Mouse (Mus musculus): ENCODE results near the gene 1700056E22Rik. TPM values are rescaled to one million over a fixed set of nuclear protein-coding genes. Genes with fewer than 3 reads are reported as not detected.

Gene 1700056E22Rik
- polyA plus RNA-seq, 1 experiment from 2014 or later = 1.2 TPM

GRCm38 (mm10) chr1:184011311-184011710, 22.8 kb downstream of the 1700056E22Rik start:
- ATAC-seq = no peak
- H3K4me3 ChIP-seq (ENCODE audit: low read depth, low read length) = no peak overlapping the region
- no peak overlapping the region for H3K27ac ChIP-seq (ENCODE audit: low read depth, low read length)
- H3K9ac ChIP-seq (ENCODE audit: low read depth, low read length) = no peak overlapping the region
- 95% methylated on average over 6 of the region's 6 CpGs for WGBS
- no peaks in the 10 kb centered on the region for H3K36me3 ChIP-seq (ENCODE audit: control insufficient read depth, insufficient read depth)
- no peaks in the 10 kb centered on the region for H3K9me3 ChIP-seq (ENCODE audit: control insufficient read depth)
- H3K4me1 ChIP-seq (replicated peaks; ENCODE audit: control insufficient read depth, insufficient read depth, low read length) = no peaks in the 10 kb centered on the region
- H3K27me3 ChIP-seq (replicated peaks; ENCODE audit: control insufficient read depth, insufficient read depth, low read length) = no peaks in the 10 kb centered on the region
- no peak for TF ChIP-seq CTCF (IDR thresholded peaks at IDR 0.05; ENCODE audit: low read depth)
- no peak overlapping the region for H3K4me2 ChIP-seq (replicated peaks; ENCODE audit: low read depth)

GRCm38 (mm10) chr1:184006086-184006485, 28.0 kb downstream of the 1700056E22Rik start:
- no peaks in the 10 kb centered on the region for H3K36me3 ChIP-seq (ENCODE audit: control insufficient read depth, insufficient read depth)
- no peak overlapping the region for H3K27ac ChIP-seq (ENCODE audit: low read depth, low read length)
- no peaks in the 10 kb centered on the region for H3K27me3 ChIP-seq (replicated peaks; ENCODE audit: control insufficient read depth, insufficient read depth, low read length)
- H3K9me3 ChIP-seq (ENCODE audit: control insufficient read depth) = no peaks in the 10 kb centered on the region
- TF ChIP-seq CTCF (IDR thresholded peaks at IDR 0.05; ENCODE audit: low read depth) = no peak
- no peak overlapping the region for H3K4me3 ChIP-seq (ENCODE audit: low read depth, low read length)
- ATAC-seq = no peak
- H3K9ac ChIP-seq (ENCODE audit: low read depth, low read length) = no peak overlapping the region
- H3K4me2 ChIP-seq (replicated peaks; ENCODE audit: low read depth) = no peak overlapping the region
- H3K4me1 ChIP-seq (replicated peaks; ENCODE audit: control insufficient read depth, insufficient read depth, low read length) = no peaks in the 10 kb centered on the region

GRCm38 (mm10) chr1:184005315-184006058, 28.6 kb downstream of the 1700056E22Rik start:
- Histone ChIP-seq H3K36me3 (ENCODE audit: control insufficient read depth, insufficient read depth) (no peaks in the 10 kb centered on the region), H3K4me3 (ENCODE audit: low read depth, low read length) (no peak overlapping the region), H3K27me3 (replicated peaks; ENCODE audit: control insufficient read depth, insufficient read depth, low read length) (no peaks in the 10 kb centered on the region), H3K4me1 (replicated peaks; ENCODE audit: control insufficient read depth, insufficient read depth, low read length) (no peaks in the 10 kb centered on the region), H3K27ac (ENCODE audit: low read depth, low read length) (no peak overlapping the region), H3K9ac (ENCODE audit: low read depth, low read length) (no peak overlapping the region), H3K4me2 (replicated peaks; ENCODE audit: low read depth) (no peak overlapping the region), H3K9me3 (ENCODE audit: control insufficient read depth) (no peaks in the 10 kb centered on the region)
- no peak for TF ChIP-seq CTCF (IDR thresholded peaks at IDR 0.05; ENCODE audit: low read depth)
- WGBS = 50% methylated on average over 6 of the region's 6 CpGs
- no peak for ATAC-seq

GRCm38 (mm10) chr1:184004311-184004710, 29.8 kb downstream of the 1700056E22Rik start:
- H3K4me2 ChIP-seq (replicated peaks; ENCODE audit: low read depth) = no peak overlapping the region
- no peaks in the 10 kb centered on the region for H3K27me3 ChIP-seq (replicated peaks; ENCODE audit: control insufficient read depth, insufficient read depth, low read length)
- H3K9ac ChIP-seq (ENCODE audit: low read depth, low read length) = no peak overlapping the region
- no peak for TF ChIP-seq CTCF (IDR thresholded peaks at IDR 0.05; ENCODE audit: low read depth)
- no peak overlapping the region for H3K27ac ChIP-seq (ENCODE audit: low read depth, low read length)
- no peaks in the 10 kb centered on the region for H3K4me1 ChIP-seq (replicated peaks; ENCODE audit: control insufficient read depth, insufficient read depth, low read length)
- 41% methylated on average over 2 of the region's 2 CpGs for WGBS
- H3K36me3 ChIP-seq (ENCODE audit: control insufficient read depth, insufficient read depth) = no peaks in the 10 kb centered on the region
- H3K4me3 ChIP-seq (ENCODE audit: low read depth, low read length) = no peak overlapping the region
- no peak for ATAC-seq
- H3K9me3 ChIP-seq (ENCODE audit: control insufficient read depth) = no peaks in the 10 kb centered on the region

- no peak for TF ChIP-seq CTCF (IDR thresholded peaks at IDR 0.05; ENCODE audit: low read depth)
- no peaks in the 10 kb centered on the region for H3K27me3 ChIP-seq (replicated peaks; ENCODE audit: control insufficient read depth, insufficient read depth, low read length)
- H3K9me3 ChIP-seq (ENCODE audit: control insufficient read depth) = no peaks in the 10 kb centered on the region
- H3K4me2 ChIP-seq (replicated peaks; ENCODE audit: low read depth) = no peak overlapping the region
- no peak overlapping the region for H3K4me3 ChIP-seq (ENCODE audit: low read depth, low read length)
- no peaks in the 10 kb centered on the region for H3K4me1 ChIP-seq (replicated peaks; ENCODE audit: control insufficient read depth, insufficient read depth, low read length)
- no peak for ATAC-seq
- H3K9ac ChIP-seq (ENCODE audit: low read depth, low read length) = no peak overlapping the region
- no peak overlapping the region for H3K27ac ChIP-seq (ENCODE audit: low read depth, low read length)
- WGBS = 82% methylated on average over 2 of the region's 2 CpGs
- H3K36me3 ChIP-seq (ENCODE audit: control insufficient read depth, insufficient read depth) = no peaks in the 10 kb centered on the region
Observed at GRCm38 (mm10) chr1:184002470-184002869, 31.6 kb downstream of the 1700056E22Rik start.

DNA sequence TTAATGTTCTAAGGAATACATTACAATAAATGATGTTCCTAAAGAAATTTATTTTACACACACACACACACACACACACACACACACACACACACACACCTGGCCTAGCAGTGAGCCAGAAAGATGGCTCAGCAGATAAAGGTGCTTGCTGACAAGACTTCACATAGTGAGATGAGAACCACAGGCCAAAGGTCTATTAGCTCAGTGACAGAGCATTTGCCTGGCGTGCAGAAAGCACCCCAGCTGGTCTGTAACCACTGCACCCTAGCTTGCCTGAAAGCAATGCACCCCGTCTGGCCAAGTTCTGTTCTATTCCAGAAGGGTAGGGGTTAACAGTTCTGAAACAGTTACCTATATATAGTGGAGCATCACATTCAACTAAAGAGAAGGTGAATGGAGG, 36.9 kb downstream of the 1700056E22Rik start:
- Histone ChIP-seq H3K9me3 (ENCODE audit: control insufficient read depth) (no peaks in the 10 kb centered on the region), H3K4me3 (ENCODE audit: low read depth, low read length) (no peak overlapping the region), H3K27ac (ENCODE audit: low read depth, low read length) (no peak overlapping the region), H3K9ac (ENCODE audit: low read depth, low read length) (no peak overlapping the region), H3K4me1 (replicated peaks; ENCODE audit: control insufficient read depth, insufficient read depth, low read length) (no peaks in the 10 kb centered on the region), H3K27me3 (replicated peaks; ENCODE audit: control insufficient read depth, insufficient read depth, low read length) (no peaks in the 10 kb centered on the region), H3K4me2 (replicated peaks; ENCODE audit: low read depth) (no peak overlapping the region), H3K36me3 (ENCODE audit: control insufficient read depth, insufficient read depth) (no peaks in the 10 kb centered on the region)
- no peak for TF ChIP-seq CTCF (IDR thresholded peaks at IDR 0.05; ENCODE audit: low read depth)
- no peak for ATAC-seq
- 45% methylated on average over 2 of the region's 2 CpGs for WGBS

Data from intestine, postnatal 0 days (tissue).